Mouse (Mus musculus): ENCODE measurements at regions not wholly inside any gene's neighbourhood (a gene's known extent, or its start where the extent isn't known, plus 50 kb on each side); places are given as distances from the start of the nearest gene placed in this dataset.

DNA sequence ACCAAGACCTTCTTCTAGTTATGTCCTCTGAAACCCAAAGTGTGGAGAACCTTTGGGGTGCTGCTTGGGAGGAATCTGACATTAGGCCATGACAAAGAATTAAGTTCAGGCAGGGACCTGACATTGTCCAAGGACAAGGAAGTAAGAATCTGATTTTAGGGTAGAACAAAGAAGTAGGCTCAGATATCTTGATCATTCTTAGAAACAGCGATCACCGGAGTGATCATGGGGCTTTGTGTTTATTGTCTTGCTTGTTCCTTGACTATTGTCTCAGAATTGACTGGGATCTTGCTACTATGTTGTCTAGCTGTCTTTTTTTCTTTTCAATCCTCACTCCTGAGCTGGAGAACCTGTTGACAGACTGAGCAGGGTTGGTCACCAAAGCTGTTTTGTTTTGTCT lies 327.9 kb downstream of the Rwdd3 start:
- ATAC-seq (ENCODE audit: insufficient number of reproducible peaks, low FRiP score, low TSS enrichment, low read depth): no peak
- Histone ChIP-seq H3K4me1 (no peaks in the 10 kb centered on the region), H3K4me2 (replicated peaks) (no peak overlapping the region), H3K9ac (no peak overlapping the region), H3K27ac (replicated peaks) (no peak overlapping the region), H3K4me3 (replicated peaks) (no peak overlapping the region), H3K36me3 (no peaks in the 10 kb centered on the region), H3K9me3 (replicated peaks) (no peaks in the 10 kb centered on the region), H3K27me3 (no peaks in the 10 kb centered on the region)
- 82% methylated on average over 2 of the region's 2 CpGs for WGBS

DNA sequence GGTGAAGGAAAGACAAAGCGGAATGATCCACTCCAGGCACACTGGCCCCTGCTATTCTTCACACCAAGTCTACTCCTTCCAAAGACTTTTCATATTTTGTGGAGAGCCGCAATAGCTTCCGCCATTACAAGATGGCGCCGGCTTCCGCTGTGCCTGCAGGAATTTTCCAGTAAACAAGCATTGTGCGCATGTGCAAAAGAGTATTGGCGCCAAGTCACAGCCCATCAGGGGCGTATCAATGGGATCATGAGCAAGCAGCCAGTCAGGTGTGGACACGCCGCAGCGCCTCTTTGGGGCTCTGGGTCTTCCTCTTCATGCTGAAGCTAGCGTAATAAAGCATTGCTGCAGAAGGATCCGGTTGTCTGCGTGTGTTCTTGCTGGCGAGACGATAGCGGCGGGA lies 348.0 kb downstream of the Rwdd3 start:
- ATAC-seq (ENCODE audit: insufficient number of reproducible peaks, low FRiP score, low TSS enrichment, low read depth): no peak
- 95% methylated on average over 19 of the region's 19 CpGs for WGBS

DNA sequence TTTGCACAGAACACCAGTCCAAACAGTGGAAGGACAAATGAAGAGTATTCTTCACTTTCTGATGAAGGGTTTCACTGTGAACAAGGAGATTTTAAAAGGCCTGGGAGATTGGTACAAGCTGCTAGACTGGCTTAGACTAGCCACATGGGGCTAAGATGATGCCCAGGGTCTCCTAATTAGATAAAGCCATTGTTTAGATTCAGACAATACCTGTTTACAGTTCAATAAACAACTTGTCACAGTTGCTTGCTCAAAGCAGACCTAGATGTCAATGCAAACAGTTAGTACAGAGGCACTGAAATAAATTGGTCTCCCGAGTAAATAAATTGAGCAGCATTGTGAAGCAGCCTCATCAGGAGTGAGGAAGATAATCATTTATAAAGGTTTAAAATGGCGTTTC lies 359.6 kb downstream of the Rwdd3 start:
- Histone ChIP-seq H3K9me3 (replicated peaks) (no peaks in the 10 kb centered on the region), H3K4me1 (no peaks in the 10 kb centered on the region), H3K27me3 (no peaks in the 10 kb centered on the region), H3K9ac (no peak overlapping the region), H3K27ac (replicated peaks) (no peak overlapping the region), H3K36me3 (no peaks in the 10 kb centered on the region), H3K4me3 (replicated peaks) (no peak overlapping the region), H3K4me2 (replicated peaks) (no peak overlapping the region)
- ATAC-seq (ENCODE audit: insufficient number of reproducible peaks, low FRiP score, low TSS enrichment, low read depth): no peak
- WGBS: 65% methylated on average over 2 of the region's 2 CpGs

More for the DNA sequence above, 348.0 kb downstream of the Rwdd3 start:
- Histone ChIP-seq H3K27me3 (no peaks in the 10 kb centered on the region), H3K36me3 (no peaks in the 10 kb centered on the region), H3K27ac (replicated peaks) (no peak overlapping the region), H3K9me3 (replicated peaks) (no peaks in the 10 kb centered on the region), H3K4me2 (replicated peaks) (no peak overlapping the region), H3K9ac (no peak overlapping the region), H3K4me1 (no peaks in the 10 kb centered on the region), H3K4me3 (replicated peaks) (no peak overlapping the region)

DNA sequence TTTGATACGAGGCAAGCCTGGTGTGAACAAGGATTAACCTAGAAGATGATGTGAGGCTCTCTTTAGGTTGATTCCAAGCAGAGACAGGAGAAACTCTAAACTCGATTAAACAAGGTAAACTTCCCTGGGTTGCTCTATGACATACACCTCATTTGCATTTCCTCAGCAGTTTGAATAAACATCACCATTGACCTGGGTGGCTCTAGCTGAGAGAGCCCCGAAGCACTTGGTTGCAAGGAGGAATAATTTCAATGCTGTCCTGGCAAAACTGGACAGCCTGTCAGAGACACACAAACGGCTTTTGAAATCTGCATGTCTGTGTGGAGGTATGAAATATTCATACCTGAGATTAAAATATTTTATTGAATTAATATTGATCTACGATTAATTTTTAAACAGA lies 361.0 kb downstream of the Rwdd3 start:
- H3K4me2 ChIP-seq (replicated peaks): no peak overlapping the region
- H3K27ac ChIP-seq (replicated peaks): no peak overlapping the region
- H3K4me1 ChIP-seq: no peaks in the 10 kb centered on the region
- no peak overlapping the region for H3K9ac ChIP-seq
- no peaks in the 10 kb centered on the region for H3K27me3 ChIP-seq
- no peaks in the 10 kb centered on the region for H3K36me3 ChIP-seq
- WGBS: 70% methylated on average over 5 of the region's 5 CpGs
- H3K9me3 ChIP-seq (replicated peaks): no peaks in the 10 kb centered on the region
- no peak overlapping the region for H3K4me3 ChIP-seq (replicated peaks)
- no peak for ATAC-seq (ENCODE audit: insufficient number of reproducible peaks, low FRiP score, low TSS enrichment, low read depth)

DNA sequence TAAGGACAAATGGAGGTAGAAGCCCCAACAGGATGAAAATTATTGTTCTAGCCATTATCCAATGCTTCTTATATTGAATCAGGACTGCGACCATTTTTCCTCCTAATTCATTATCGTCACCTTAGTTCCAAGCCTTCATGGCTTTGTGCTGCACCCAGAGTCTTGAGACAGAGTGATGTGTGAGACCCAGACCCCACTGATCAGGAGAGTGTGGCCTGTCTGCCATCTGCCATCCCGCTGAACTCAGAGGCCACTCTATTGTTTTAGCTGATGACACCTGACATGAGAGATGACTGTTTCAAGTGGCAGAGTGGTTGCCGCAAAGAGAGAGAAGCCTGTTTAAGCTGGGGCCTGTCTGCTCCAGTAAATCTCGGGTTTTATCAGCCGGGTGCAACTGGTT lies 361.4 kb downstream of the Rwdd3 start:
- no peaks in the 10 kb centered on the region for H3K9me3 ChIP-seq (replicated peaks)
- no peak overlapping the region for H3K9ac ChIP-seq
- no peak for ATAC-seq (ENCODE audit: insufficient number of reproducible peaks, low FRiP score, low TSS enrichment, low read depth)
- no peaks in the 10 kb centered on the region for H3K27me3 ChIP-seq
- 75% methylated on average over 6 of the region's 6 CpGs for WGBS
- H3K4me2 ChIP-seq (replicated peaks): no peak overlapping the region
- H3K36me3 ChIP-seq: no peaks in the 10 kb centered on the region
- no peaks in the 10 kb centered on the region for H3K4me1 ChIP-seq
- no peak overlapping the region for H3K4me3 ChIP-seq (replicated peaks)
- no peak overlapping the region for H3K27ac ChIP-seq (replicated peaks)

DNA sequence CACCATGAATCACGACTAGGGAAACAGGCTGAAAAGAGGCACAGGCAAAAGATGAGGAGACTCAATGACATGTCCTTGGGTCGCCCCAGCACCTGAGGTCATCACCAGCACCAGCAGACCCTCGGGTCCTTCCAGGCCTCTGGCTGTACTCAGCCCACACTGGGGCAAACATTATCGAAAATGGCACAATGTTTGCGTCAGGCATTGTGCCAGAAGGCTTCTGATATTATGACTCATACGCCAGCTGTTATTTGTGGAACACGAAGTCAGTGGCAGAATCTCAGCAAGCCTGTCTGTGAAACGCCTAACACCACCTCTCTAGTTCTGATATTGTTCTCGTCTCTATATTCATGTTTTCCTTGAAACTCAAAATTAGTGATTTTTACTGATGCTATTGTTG lies 384.8 kb downstream of the Rwdd3 start:
- no peaks in the 10 kb centered on the region for H3K4me1 ChIP-seq
- no peak overlapping the region for H3K27ac ChIP-seq (replicated peaks)
- H3K4me2 ChIP-seq (replicated peaks): no peak overlapping the region
- no peaks in the 10 kb centered on the region for H3K36me3 ChIP-seq
- no peak overlapping the region for H3K9ac ChIP-seq
- no peaks in the 10 kb centered on the region for H3K9me3 ChIP-seq (replicated peaks)
- WGBS: 75% methylated on average over 9 of the region's 9 CpGs
- H3K4me3 ChIP-seq (replicated peaks): no peak overlapping the region
- H3K27me3 ChIP-seq: no peaks in the 10 kb centered on the region
- no peak for ATAC-seq (ENCODE audit: insufficient number of reproducible peaks, low FRiP score, low TSS enrichment, low read depth)

DNA sequence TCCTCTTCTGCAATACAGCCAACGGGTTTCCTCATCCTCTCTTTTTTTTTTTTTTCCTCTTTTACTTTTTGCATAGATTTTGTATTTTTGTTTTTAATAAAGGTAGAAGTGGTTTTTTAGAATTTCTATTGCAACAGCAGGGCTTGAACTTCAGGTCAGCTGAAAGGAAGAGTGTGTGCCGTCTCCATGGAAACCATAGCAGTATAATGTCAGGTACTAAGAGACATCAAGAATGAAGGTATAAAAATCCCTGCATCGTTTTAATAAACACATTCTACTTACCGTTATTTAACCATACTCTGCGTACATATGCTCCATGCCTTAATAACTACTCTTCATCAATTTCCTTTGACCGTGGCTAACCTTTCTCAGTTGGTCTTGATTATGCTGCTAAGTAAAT lies 390.0 kb downstream of the Rwdd3 start:
- Histone ChIP-seq H3K9me3 (replicated peaks) (no peaks in the 10 kb centered on the region), H3K4me3 (replicated peaks) (no peak overlapping the region), H3K4me2 (replicated peaks) (no peak overlapping the region), H3K36me3 (no peaks in the 10 kb centered on the region), H3K27me3 (no peaks in the 10 kb centered on the region), H3K27ac (replicated peaks) (no peak overlapping the region), H3K9ac (no peak overlapping the region), H3K4me1 (no peaks in the 10 kb centered on the region)
- ATAC-seq (ENCODE audit: insufficient number of reproducible peaks, low FRiP score, low TSS enrichment, low read depth): no peak
- 62% methylated on average over 6 of the region's 6 CpGs for WGBS

DNA sequence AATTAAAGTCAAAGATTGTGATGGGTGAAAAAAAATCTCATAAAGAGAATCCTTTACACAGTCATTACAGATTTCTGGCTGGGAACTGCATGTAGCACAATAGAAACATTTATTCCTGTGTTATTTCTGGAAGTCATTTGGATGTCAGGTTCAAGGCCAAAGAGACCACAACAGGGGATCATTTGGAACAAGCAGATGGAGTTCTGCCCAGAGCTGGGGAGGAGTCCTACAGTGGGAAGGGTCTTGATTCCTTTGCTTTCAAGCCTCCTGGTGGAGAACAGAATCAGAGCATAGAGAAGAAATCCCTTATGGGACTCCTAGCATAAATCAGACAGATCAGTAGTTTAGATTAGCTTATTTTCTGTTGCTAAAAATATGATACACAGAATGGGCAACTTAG lies 392.4 kb downstream of the Rwdd3 start:
- Histone ChIP-seq H3K4me1 (no peaks in the 10 kb centered on the region), H3K4me2 (replicated peaks) (no peak overlapping the region), H3K36me3 (no peaks in the 10 kb centered on the region), H3K27ac (replicated peaks) (no peak overlapping the region), H3K4me3 (replicated peaks) (no peak overlapping the region), H3K9ac (no peak overlapping the region), H3K9me3 (replicated peaks) (no peaks in the 10 kb centered on the region), H3K27me3 (no peaks in the 10 kb centered on the region)
- no peak for ATAC-seq (ENCODE audit: insufficient number of reproducible peaks, low FRiP score, low TSS enrichment, low read depth)

DNA sequence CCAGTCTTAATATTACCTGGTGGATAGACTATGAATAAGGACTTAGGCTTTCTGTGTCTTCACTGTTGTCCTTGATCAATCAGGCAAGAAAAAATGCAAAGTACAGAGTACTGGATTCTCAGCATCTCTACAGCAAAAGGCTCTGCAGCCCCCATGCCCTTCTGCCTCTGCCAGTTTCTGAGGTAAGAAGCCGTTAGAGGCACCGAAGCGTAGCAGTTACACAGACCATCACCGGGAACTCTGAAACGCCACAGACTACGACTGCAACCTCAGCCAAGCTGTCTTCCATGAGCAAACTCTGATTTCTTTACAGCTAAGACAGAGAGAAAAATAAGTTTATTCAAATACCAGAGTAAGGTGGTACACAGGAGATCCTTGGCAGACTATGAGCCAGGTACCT lies 396.5 kb downstream of the Rwdd3 start:
- no peaks in the 10 kb centered on the region for H3K27me3 ChIP-seq
- 85% methylated on average over 6 of the region's 6 CpGs for WGBS
- no peak overlapping the region for H3K9ac ChIP-seq
- H3K4me2 ChIP-seq (replicated peaks): no peak overlapping the region
- no peaks in the 10 kb centered on the region for H3K9me3 ChIP-seq (replicated peaks)
- no peak overlapping the region for H3K4me3 ChIP-seq (replicated peaks)
- no peak for ATAC-seq (ENCODE audit: insufficient number of reproducible peaks, low FRiP score, low TSS enrichment, low read depth)
- H3K4me1 ChIP-seq: no peaks in the 10 kb centered on the region
- no peak overlapping the region for H3K27ac ChIP-seq (replicated peaks)
- no peaks in the 10 kb centered on the region for H3K36me3 ChIP-seq

DNA sequence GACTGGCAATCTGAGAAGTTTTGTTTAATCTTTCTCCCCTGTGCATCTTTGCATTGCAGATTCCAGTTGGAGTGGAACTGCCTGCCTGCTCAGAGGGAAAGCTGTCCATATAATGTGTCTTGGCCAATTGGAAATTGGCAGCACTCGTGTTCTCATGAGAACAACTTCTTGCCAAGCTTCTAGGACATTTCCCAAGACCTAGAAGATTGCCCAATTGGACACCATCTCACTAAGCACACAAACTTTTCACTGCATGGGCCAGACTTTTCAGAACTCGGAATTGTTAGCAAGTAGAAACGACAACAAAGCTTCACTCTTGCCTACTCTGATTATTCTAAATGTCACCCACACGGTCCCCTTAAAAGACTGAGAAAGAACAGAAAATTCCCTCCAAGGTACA lies 409.8 kb downstream of the Rwdd3 start:
- Histone ChIP-seq H3K27ac (replicated peaks) (no peak overlapping the region), H3K4me3 (replicated peaks) (no peak overlapping the region), H3K36me3 (no peaks in the 10 kb centered on the region), H3K27me3 (no peaks in the 10 kb centered on the region), H3K4me1 (no peaks in the 10 kb centered on the region), H3K4me2 (replicated peaks) (no peak overlapping the region), H3K9me3 (replicated peaks) (no peaks in the 10 kb centered on the region), H3K9ac (no peak overlapping the region)
- no peak for ATAC-seq (ENCODE audit: insufficient number of reproducible peaks, low FRiP score, low TSS enrichment, low read depth)
- WGBS: 57% methylated on average over 4 of the region's 4 CpGs

DNA sequence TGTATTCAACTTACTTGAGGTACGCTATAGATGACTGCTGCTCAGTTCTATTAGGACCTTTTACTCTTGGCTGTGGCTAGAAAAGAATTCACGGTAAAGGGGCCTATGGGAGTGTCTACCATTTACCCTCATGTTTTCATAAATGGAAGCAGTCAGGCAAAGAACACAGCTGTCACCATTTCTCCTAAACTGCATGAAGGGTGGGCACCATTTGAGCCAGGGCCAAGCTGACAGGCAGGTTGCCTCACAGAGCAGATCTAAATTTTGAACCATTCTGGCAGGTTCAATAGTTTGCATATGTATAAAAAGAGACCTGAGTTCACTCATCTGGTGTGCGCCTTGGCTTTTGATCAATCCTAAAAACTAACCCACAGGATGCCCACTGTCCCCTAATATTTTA lies 410.3 kb downstream of the Rwdd3 start:
- H3K27me3 ChIP-seq: no peaks in the 10 kb centered on the region
- H3K27ac ChIP-seq (replicated peaks): no peak overlapping the region
- no peaks in the 10 kb centered on the region for H3K4me1 ChIP-seq
- H3K9me3 ChIP-seq (replicated peaks): no peaks in the 10 kb centered on the region
- H3K36me3 ChIP-seq: no peaks in the 10 kb centered on the region
- WGBS: 72% methylated on average over 3 of the region's 3 CpGs
- no peak overlapping the region for H3K4me2 ChIP-seq (replicated peaks)
- H3K4me3 ChIP-seq (replicated peaks): no peak overlapping the region
- no peak overlapping the region for H3K9ac ChIP-seq
- no peak for ATAC-seq (ENCODE audit: insufficient number of reproducible peaks, low FRiP score, low TSS enrichment, low read depth)

DNA sequence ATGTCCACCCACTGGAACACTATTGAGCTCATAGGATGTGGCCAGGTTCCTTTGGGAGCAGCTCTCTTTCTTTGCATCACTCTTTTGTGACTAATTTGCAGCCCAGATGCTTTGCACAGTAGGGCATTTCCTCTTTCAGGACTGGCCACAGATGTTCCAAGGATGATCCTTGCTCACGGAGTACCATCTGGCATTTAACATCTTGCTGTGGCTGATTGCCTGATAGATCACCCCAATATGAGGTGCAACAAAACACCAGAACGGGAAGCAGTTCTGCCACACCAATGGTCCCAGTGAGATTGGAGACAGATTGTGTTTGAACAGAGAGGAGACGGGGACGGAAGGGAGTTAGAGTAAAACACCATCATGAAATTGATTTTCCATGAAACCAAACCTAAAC lies 423.0 kb downstream of the Rwdd3 start:
- Histone ChIP-seq H3K4me3 (replicated peaks) (no peak overlapping the region), H3K36me3 (no peaks in the 10 kb centered on the region), H3K4me2 (replicated peaks) (no peak overlapping the region), H3K27ac (replicated peaks) (no peak overlapping the region), H3K9me3 (replicated peaks) (no peaks in the 10 kb centered on the region), H3K4me1 (no peaks in the 10 kb centered on the region), H3K27me3 (no peaks in the 10 kb centered on the region), H3K9ac (no peak overlapping the region)
- no peak for ATAC-seq (ENCODE audit: insufficient number of reproducible peaks, low FRiP score, low TSS enrichment, low read depth)
- 57% methylated on average over 4 of the region's 4 CpGs for WGBS

DNA sequence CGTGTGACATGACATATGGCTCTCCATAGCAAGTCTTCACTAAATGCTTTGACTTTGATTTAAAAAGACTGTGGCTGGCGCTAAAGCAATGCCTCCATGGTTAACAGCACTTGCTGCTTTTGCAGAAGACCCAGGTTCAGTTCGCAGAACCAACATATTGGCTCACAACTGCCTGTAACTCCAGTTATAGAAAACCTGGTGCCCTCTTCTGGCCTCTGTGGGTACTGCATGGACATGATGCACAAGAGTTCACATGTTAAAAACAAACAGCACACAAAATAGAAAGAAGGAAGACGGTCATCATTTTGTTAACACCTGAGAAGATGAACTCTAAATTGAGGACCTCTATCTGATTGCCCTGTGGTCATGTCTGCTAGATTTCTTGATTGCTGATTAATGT lies 423.8 kb downstream of the Rwdd3 start:
- H3K4me1 ChIP-seq: no peaks in the 10 kb centered on the region
- no peak overlapping the region for H3K4me3 ChIP-seq (replicated peaks)
- H3K36me3 ChIP-seq: no peaks in the 10 kb centered on the region
- H3K4me2 ChIP-seq (replicated peaks): no peak overlapping the region
- H3K9me3 ChIP-seq (replicated peaks): no peaks in the 10 kb centered on the region
- no peak for ATAC-seq (ENCODE audit: insufficient number of reproducible peaks, low FRiP score, low TSS enrichment, low read depth)
- no peaks in the 10 kb centered on the region for H3K27me3 ChIP-seq
- no peak overlapping the region for H3K9ac ChIP-seq
- WGBS: 85% methylated on average over 4 of the region's 4 CpGs
- H3K27ac ChIP-seq (replicated peaks): no peak overlapping the region
